Mouse (Mus musculus) macrophage (primary cell): ENCODE data around the gene Phlpp1. TPM values are rescaled to one million over a fixed set of nuclear protein-coding genes. Genes with fewer than 3 reads are reported as not detected.

Source experiments
- H3K27ac ChIP-seq: fragments of 350-480 bp; formaldehyde crosslinking; 2 replicates; pipeline ENCODE4 v1.9.0; 2021
- H3K36me3 ChIP-seq: fragments of 350-480 bp; formaldehyde crosslinking; 2 replicates; pipeline ENCODE4 v1.9.0; 2021; ENCODE audit errors: inconsistent target
- H3K4me3 ChIP-seq: fragments of 350-480 bp; formaldehyde crosslinking; 2 replicates; pipeline ENCODE4 v1.9.0; 2021; ENCODE audit errors: inconsistent target
- H3K79me2 ChIP-seq: fragments of 350-480 bp; formaldehyde crosslinking; 2 replicates; pipeline ENCODE4 v1.9.0; 2021; ENCODE audit errors: inconsistent target
- WGBS: methylation state at CpG from one replicate; pipeline ENCODE4 v1.1.7; 2026; ENCODE audit warnings: inconsistent platforms; ENCODE audit not compliant: missing documents; 5-methylcytosine and 5-hydroxymethylcytosine counted together
- polyA plus RNA-seq: library from polyadenylated mRNA; stranded (reverse); fragments of 250-400 nt; gene quantifications from 3 replicates; pipeline ENCODE4 v1.2.4, GENCODE M21; 2018; ENCODE audit warnings: inconsistent platforms

Phlpp1 gene
- polyA plus RNA-seq, 1 experiment from 2014 or later = 9.7 TPM

- H3K27ac ChIP-seq = no peak overlapping the region
- 88% methylated on average over 3 of the region's 3 CpGs for WGBS
- H3K4me3 ChIP-seq = no peak overlapping the region
- peaks cover 42% of the 10 kb centered on the region; the same call in 1 of the 2 replicates for H3K79me2 ChIP-seq
- no peaks in the 10 kb centered on the region for H3K36me3 ChIP-seq
Observed at GRCm38 (mm10) chr1:106193487-106193886, 21.9 kb downstream of the Phlpp1 start.

GRCm38 (mm10) chr1:106194263-106194662 lies 22.7 kb downstream of the Phlpp1 start:
- H3K27ac ChIP-seq = no peak overlapping the region
- H3K79me2 ChIP-seq = peaks cover 42% of the 10 kb centered on the region; the same call in 1 of the 2 replicates
- 100% methylated on average over 3 of the region's 3 CpGs for WGBS
- H3K36me3 ChIP-seq = no peaks in the 10 kb centered on the region
- no peak overlapping the region for H3K4me3 ChIP-seq

GRCm38 (mm10) chr1:106197991-106198390 lies 26.4 kb downstream of the Phlpp1 start:
- 95% methylated on average over 5 of the region's 5 CpGs for WGBS

GRCm38 (mm10) chr1:106199109-106199508 lies 27.6 kb downstream of the Phlpp1 start:
- Histone ChIP-seq H3K4me3 (no peak overlapping the region), H3K79me2 (peaks cover 51% of the 10 kb centered on the region; the same call in 1 of the 2 replicates), H3K36me3 (no peaks in the 10 kb centered on the region), H3K27ac (no peak overlapping the region)
- 90% methylated on average over 4 of the region's 4 CpGs for WGBS

More at GRCm38 (mm10) chr1:106197991-106198390, 26.4 kb downstream of the Phlpp1 start:
- H3K79me2 ChIP-seq = peaks cover 54% of the 10 kb centered on the region; the same call in 1 of the 2 replicates
- H3K36me3 ChIP-seq = no peaks in the 10 kb centered on the region
- no peak overlapping the region for H3K4me3 ChIP-seq
- no peak overlapping the region for H3K27ac ChIP-seq

GRCm38 (mm10) chr1:106199686-106200085 lies 28.1 kb downstream of the Phlpp1 start:
- H3K27ac ChIP-seq = no peak overlapping the region
- H3K79me2 ChIP-seq = peaks cover 53% of the 10 kb centered on the region; the same call in 1 of the 2 replicates
- WGBS = 5% methylated on average over 2 of the region's 2 CpGs
- no peak overlapping the region for H3K4me3 ChIP-seq
- no peaks in the 10 kb centered on the region for H3K36me3 ChIP-seq

- Histone ChIP-seq H3K36me3 (no peaks in the 10 kb centered on the region), H3K79me2 (peaks cover 65% of the 10 kb centered on the region; the same call in 1 of the 2 replicates), H3K4me3 (no peak overlapping the region), H3K27ac (no peak overlapping the region)
- WGBS = 100% methylated on average over 1 of the region's 1 CpGs
Observed at GRCm38 (mm10) chr1:106201025-106201424, 29.5 kb downstream of the Phlpp1 start.

GRCm38 (mm10) chr1:106201929-106202328 lies 30.4 kb downstream of the Phlpp1 start:
- no peak overlapping the region for H3K4me3 ChIP-seq
- WGBS = 96% methylated on average over 4 of the region's 4 CpGs
- H3K27ac ChIP-seq = no peak overlapping the region
- no peaks in the 10 kb centered on the region for H3K36me3 ChIP-seq
- peaks cover 59% of the 10 kb centered on the region; the same call in 1 of the 2 replicates for H3K79me2 ChIP-seq

- no peak overlapping the region for H3K4me3 ChIP-seq
- H3K27ac ChIP-seq = no peak overlapping the region
- WGBS = 92% methylated on average over 3 of the region's 3 CpGs
- H3K36me3 ChIP-seq = no peaks in the 10 kb centered on the region
- H3K79me2 ChIP-seq = peaks cover 51% of the 10 kb centered on the region; the same call in 1 of the 2 replicates
Observed at GRCm38 (mm10) chr1:106203942-106204341, 32.4 kb downstream of the Phlpp1 start.

GRCm38 (mm10) chr1:106204350-106204749 lies 32.8 kb downstream of the Phlpp1 start:
- Histone ChIP-seq H3K36me3 (no peaks in the 10 kb centered on the region), H3K27ac (no peak overlapping the region), H3K79me2 (peaks cover 54% of the 10 kb centered on the region; the same call in 1 of the 2 replicates), H3K4me3 (no peak overlapping the region)
- 87% methylated on average over 3 of the region's 3 CpGs for WGBS

GRCm38 (mm10) chr1:106208581-106208980 lies 37.0 kb downstream of the Phlpp1 start:
- WGBS = 86% methylated on average over 5 of the region's 5 CpGs

GRCm38 (mm10) chr1:106210461-106210860 lies 38.9 kb downstream of the Phlpp1 start:
- Histone ChIP-seq H3K27ac (no peak overlapping the region), H3K79me2 (peaks cover 24% of the 10 kb centered on the region; the same call in 1 of the 2 replicates), H3K36me3 (no peaks in the 10 kb centered on the region), H3K4me3 (no peak overlapping the region)
- 85% methylated on average over 3 of the region's 3 CpGs for WGBS

More at GRCm38 (mm10) chr1:106208581-106208980, 37.0 kb downstream of the Phlpp1 start:
- H3K36me3 ChIP-seq = no peaks in the 10 kb centered on the region
- no peak overlapping the region for H3K27ac ChIP-seq
- H3K4me3 ChIP-seq = no peak overlapping the region
- H3K79me2 ChIP-seq = peaks cover 28% of the 10 kb centered on the region; the same call in 1 of the 2 replicates

- no peak overlapping the region for H3K4me3 ChIP-seq
- H3K79me2 ChIP-seq = peaks cover 26% of the 10 kb centered on the region; the same call in 1 of the 2 replicates
- 84% methylated on average over 5 of the region's 5 CpGs for WGBS
- no peak overlapping the region for H3K27ac ChIP-seq
- H3K36me3 ChIP-seq = no peaks in the 10 kb centered on the region
Observed at GRCm38 (mm10) chr1:106211146-106211545, 39.6 kb downstream of the Phlpp1 start.

- 85% methylated on average over 6 of the region's 6 CpGs for whole genome bisulfite sequencing
- Histone ChIP-seq H3K36me3 (no peaks in the 10 kb centered on the region), H3K79me2 (peaks cover 28% of the 10 kb centered on the region; the same call in 1 of the 2 replicates), H3K27ac (no peak overlapping the region), H3K4me3 (no peak overlapping the region)
Observed at GRCm38 (mm10) chr1:106220431-106220830, 48.9 kb downstream of the Phlpp1 start.

- no peak overlapping the region for H3K27ac ChIP-seq
- 100% methylated on average over 1 of the region's 1 CpGs for WGBS
- H3K36me3 ChIP-seq = no peaks in the 10 kb centered on the region
- peaks cover 30% of the 10 kb centered on the region; the same call in 1 of the 2 replicates for H3K79me2 ChIP-seq
- H3K4me3 ChIP-seq = no peak overlapping the region
Observed at GRCm38 (mm10) chr1:106221371-106221770, 49.8 kb downstream of the Phlpp1 start.

GRCm38 (mm10) chr1:106221964-106222363 lies 50.4 kb downstream of the Phlpp1 start:
- Histone ChIP-seq H3K4me3 (no peak overlapping the region), H3K79me2 (peaks cover 33% of the 10 kb centered on the region; the same call in 1 of the 2 replicates), H3K27ac (no peak overlapping the region), H3K36me3 (no peaks in the 10 kb centered on the region)
- 92% methylated on average over 2 of the region's 2 CpGs for WGBS
